Mouse (Mus musculus) forebrain, embryonic 15.5 days (tissue): ENCODE results near the gene Phactr2. TPM values are rescaled to one million over a fixed set of nuclear protein-coding genes. Genes with fewer than 3 reads are reported as not detected.

Experiments
- ATAC-seq: fragments of 200-750 bp; cut with Nextera tagmentation; replicated peaks from 2 replicates; pipeline ENCODE4 v1.8.0; 2017; ENCODE audit warnings: mild to moderate bottlenecking, moderate TSS enrichment, moderate library complexity
- H3K27ac ChIP-seq: fragments of 300-500 bp; sonication (generic); replicated peaks from 2 replicates; pipeline ENCODE4 v1.5.1; 2015; ENCODE audit warnings: mild to moderate bottlenecking, inconsistent platforms
- H3K27me3 ChIP-seq: fragments of 300-500 bp; sonication (generic); 2 replicates; pipeline ENCODE4 v1.6.1; 2015; ENCODE audit warnings: inconsistent platforms
- H3K36me3 ChIP-seq: fragments of 300-500 bp; sonication (generic); 2 replicates; pipeline ENCODE4 v1.6.1; 2015; ENCODE audit warnings: mild to moderate bottlenecking, inconsistent platforms
- H3K4me1 ChIP-seq: fragments of 300-500 bp; sonication (generic); 2 replicates; pipeline ENCODE4 v1.6.1; 2015; ENCODE audit warnings: inconsistent platforms
- H3K4me2 ChIP-seq: fragments of 300-500 bp; sonication (generic); replicated peaks from 2 replicates; pipeline ENCODE4 v1.6.1; 2015; ENCODE audit warnings: mild to moderate bottlenecking, inconsistent platforms
- H3K4me3 ChIP-seq: fragments of 300-500 bp; sonication (generic); 2 replicates; pipeline ENCODE4 v1.5.1; 2015; ENCODE audit warnings: mild to moderate bottlenecking, inconsistent platforms
- H3K9ac ChIP-seq: fragments of 300-500 bp; sonication (generic); replicated peaks from 2 replicates; pipeline ENCODE4 v1.6.1; 2015; ENCODE audit warnings: mild to moderate bottlenecking, inconsistent platforms
- H3K9me3 ChIP-seq: fragments of 300-500 bp; sonication (generic); 2 replicates; pipeline ENCODE4 v1.6.1; 2016; ENCODE audit warnings: inconsistent platforms
- WGBS: fragments of 180-500 bp; shearing (Covaris S2); methylation state at CpG from one replicate; pipeline ENCODE4 v1.1.7; 2015; ENCODE audit warnings: mixed read lengths; 5-methylcytosine and 5-hydroxymethylcytosine counted together
- polyA plus RNA-seq: library from polyadenylated mRNA; unstranded; fragments of >200 nt; fragmentation: Nextera tagmentation; extraction: Ambion mirVana; gene quantifications from 2 replicates; pipeline ENCODE4 v1.2.1, GENCODE M21; 2015

Phactr2 gene
- polyA plus RNA-seq, 1 experiment from 2014 or later = 8.4 TPM

DNA sequence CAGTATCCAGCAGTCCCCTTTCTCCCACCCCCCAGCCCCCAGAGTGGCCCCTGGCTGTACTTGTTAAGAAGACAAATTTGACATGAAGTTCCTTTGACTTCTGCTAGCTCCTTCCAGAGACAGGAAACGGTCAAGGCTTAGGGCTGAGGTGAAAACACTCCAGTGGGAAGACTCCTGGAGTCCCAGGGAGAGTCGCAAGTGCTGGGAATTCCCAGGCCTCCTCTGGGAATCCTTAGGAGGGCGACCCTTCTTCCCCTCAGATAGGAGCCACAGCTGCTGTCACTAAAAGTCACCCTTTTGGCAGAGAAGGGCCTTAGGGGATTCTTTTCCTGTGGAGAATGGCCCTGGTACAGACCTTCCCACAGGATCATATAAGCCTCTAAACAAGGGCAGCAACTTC, 230.0 kb downstream of the Phactr2 start:
- H3K4me3 ChIP-seq = no peak overlapping the region
- 71% methylated on average over 3 of the region's 3 CpGs for WGBS
- H3K4me2 ChIP-seq = no peak overlapping the region
- no peaks in the 10 kb centered on the region for H3K27me3 ChIP-seq
- no peaks in the 10 kb centered on the region for H3K9me3 ChIP-seq
- no peaks in the 10 kb centered on the region for H3K4me1 ChIP-seq
- ATAC-seq = no peak
- no peak overlapping the region for H3K27ac ChIP-seq
- no peaks in the 10 kb centered on the region for H3K36me3 ChIP-seq
- H3K9ac ChIP-seq = no peak overlapping the region

DNA sequence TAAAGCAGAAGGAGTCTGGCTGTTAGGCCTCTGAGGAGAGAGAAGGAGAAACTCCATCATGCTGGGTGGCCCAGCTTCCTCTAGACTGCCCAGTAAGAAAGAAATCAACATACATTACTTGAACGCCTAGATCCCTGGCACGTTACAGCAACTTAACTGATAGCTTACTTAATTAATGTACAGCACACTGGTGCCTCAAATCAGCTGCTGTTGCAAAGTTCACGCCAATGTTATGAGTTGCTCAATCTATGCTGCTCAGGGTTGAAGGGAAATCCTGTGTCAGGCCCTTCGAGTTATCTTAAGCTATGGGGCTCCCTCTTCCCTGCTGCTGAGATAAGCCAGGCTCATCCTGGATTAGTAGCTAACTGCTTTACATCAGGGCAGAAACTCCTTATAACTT, 233.8 kb downstream of the Phactr2 start:
- WGBS = 73% methylated on average over 4 of the region's 4 CpGs
- H3K27ac ChIP-seq = no peak overlapping the region
- ATAC-seq = no peak

DNA sequence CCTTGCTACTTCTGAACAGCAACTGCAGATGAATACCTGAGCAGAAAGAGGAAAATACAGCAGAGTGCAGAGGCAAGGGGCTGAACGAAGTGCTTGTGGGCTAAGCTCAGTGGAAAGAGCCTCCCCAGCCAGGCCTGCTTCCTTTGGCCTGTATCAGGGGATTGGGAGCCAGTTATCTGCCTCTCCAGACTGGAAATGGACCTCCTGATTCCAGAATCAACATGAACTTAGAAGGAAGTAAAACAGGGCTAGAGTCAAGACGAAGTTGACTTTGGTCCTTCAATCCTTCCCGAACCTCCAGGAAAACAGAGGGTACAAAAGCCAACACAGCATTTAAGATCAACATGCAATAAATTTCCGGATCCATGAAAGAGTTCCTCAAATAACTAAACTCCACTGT, 236.0 kb downstream of the Phactr2 start:
- WGBS = 95% methylated on average over 4 of the region's 4 CpGs

More for the DNA sequence above, 233.8 kb downstream of the Phactr2 start:
- no peaks in the 10 kb centered on the region for H3K36me3 ChIP-seq
- no peak overlapping the region for H3K9ac ChIP-seq
- no peak overlapping the region for H3K4me3 ChIP-seq
- H3K4me2 ChIP-seq = no peak overlapping the region
- H3K27me3 ChIP-seq = no peaks in the 10 kb centered on the region
- no peaks in the 10 kb centered on the region for H3K4me1 ChIP-seq
- no peaks in the 10 kb centered on the region for H3K9me3 ChIP-seq

DNA sequence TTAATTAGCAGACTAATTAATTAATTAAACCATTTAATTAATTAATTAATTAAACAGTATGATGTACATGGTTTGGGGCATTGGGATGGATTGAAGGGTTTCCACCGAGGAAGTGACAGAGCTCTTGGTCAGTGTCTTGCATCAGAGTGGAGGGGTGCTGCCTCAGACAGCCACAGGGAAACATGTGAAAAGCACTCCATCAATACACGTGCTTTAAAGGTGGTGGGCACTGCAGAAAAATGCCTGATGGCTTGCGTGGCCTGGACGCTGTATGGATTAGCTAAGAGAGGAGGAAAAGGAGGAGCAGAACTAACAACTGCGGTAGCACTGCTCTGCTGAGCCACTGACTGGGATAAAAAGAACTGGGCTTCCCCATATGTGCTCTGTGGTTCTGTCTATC, 237.3 kb downstream of the Phactr2 start:
- ATAC-seq = no peak; the same call in 1 of the 2 replicates
- Histone ChIP-seq H3K9ac (no peak overlapping the region), H3K27ac (no peak overlapping the region), H3K36me3 (no peaks in the 10 kb centered on the region), H3K4me2 (no peak overlapping the region), H3K9me3 (no peaks in the 10 kb centered on the region), H3K4me1 (no peaks in the 10 kb centered on the region), H3K27me3 (no peaks in the 10 kb centered on the region), H3K4me3 (no peak overlapping the region)
- 81% methylated on average over 5 of the region's 5 CpGs for WGBS

More for the DNA sequence above, 236.0 kb downstream of the Phactr2 start:
- no peaks in the 10 kb centered on the region for H3K4me1 ChIP-seq
- H3K27me3 ChIP-seq = no peaks in the 10 kb centered on the region
- H3K27ac ChIP-seq = no peak overlapping the region
- no peak overlapping the region for H3K4me3 ChIP-seq
- H3K4me2 ChIP-seq = no peak overlapping the region
- no peaks in the 10 kb centered on the region for H3K9me3 ChIP-seq
- no peaks in the 10 kb centered on the region for H3K36me3 ChIP-seq
- H3K9ac ChIP-seq = no peak overlapping the region
- ATAC-seq = no peak

DNA sequence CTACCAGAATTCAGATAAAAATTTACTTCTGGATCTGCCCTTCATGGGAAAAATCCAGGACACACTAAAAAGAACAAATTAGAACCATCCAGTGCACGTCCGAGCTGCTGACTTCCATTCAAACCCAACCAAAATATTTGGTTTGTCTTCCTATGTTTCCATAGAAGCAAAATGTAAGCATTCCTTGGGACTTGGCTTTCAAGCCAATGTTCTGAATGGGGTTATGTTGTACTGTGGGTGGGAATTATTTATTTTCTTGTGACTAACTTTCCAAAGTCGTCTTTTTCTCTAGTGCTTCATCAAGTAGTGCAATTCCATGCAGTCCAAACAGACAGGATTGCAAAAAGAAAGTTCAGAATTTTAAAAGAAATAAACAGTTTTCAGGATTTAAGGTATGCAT, 239.7 kb downstream of the Phactr2 start:
- H3K9ac ChIP-seq = no peak overlapping the region
- H3K4me2 ChIP-seq = no peak overlapping the region
- no peak overlapping the region for H3K4me3 ChIP-seq
- H3K27me3 ChIP-seq = no peaks in the 10 kb centered on the region
- no peaks in the 10 kb centered on the region for H3K4me1 ChIP-seq
- no peak for ATAC-seq
- no peak overlapping the region for H3K27ac ChIP-seq
- H3K9me3 ChIP-seq = no peaks in the 10 kb centered on the region
- no peaks in the 10 kb centered on the region for H3K36me3 ChIP-seq
- WGBS = 67% methylated on average over 3 of the region's 3 CpGs

DNA sequence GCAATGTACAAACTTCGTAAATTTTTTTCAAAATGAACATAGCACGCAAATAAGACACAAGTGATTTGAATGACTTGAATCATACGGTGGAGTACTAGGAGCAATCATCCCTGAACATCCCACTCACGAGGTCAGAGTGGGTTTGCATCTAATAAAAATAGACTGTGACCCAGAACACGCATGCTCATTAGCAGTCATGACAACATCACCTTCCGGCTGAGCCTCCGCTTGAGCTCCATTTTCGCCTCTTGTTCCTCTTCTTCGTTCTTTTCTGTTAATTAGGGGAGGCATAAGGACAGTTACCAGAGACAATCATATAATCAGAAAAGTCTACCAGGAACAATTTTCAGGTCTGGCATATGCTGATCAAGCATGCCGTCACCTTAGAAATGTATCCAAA, 240.3 kb downstream of the Phactr2 start:
- Histone ChIP-seq H3K4me2 (no peak overlapping the region), H3K27me3 (no peaks in the 10 kb centered on the region), H3K36me3 (no peaks in the 10 kb centered on the region), H3K4me1 (no peaks in the 10 kb centered on the region), H3K27ac (no peak overlapping the region), H3K9ac (no peak overlapping the region), H3K4me3 (no peak overlapping the region), H3K9me3 (no peaks in the 10 kb centered on the region)
- WGBS = 69% methylated on average over 10 of the region's 10 CpGs
- ATAC-seq = no peak

DNA sequence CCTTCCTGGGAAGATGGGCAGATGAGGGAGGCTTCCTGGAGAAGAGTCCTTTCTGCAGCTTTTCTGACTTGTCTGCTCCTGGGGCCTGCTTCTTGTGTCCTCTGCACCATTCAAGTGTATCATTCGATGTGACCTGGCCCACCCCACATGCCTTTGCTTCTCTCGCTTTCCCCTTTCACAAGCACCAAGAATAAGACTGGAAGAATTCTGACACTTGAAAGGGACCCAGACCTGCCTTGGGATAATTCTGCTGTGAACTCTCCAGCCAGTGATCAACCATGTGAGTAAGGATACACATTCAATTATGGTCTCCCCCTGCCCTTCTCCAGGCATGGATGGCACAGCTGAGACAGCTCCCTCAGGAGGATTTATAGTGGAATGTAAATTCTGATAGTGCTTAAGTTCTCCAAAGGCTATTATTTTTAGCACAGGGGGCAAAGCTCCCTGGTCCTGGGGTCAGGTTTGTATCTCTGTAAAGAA, 241.0 kb downstream of the Phactr2 start:
- Histone ChIP-seq H3K27ac (no peak overlapping the region), H3K36me3 (no peaks in the 10 kb centered on the region), H3K4me3 (no peak overlapping the region), H3K4me2 (no peak overlapping the region), H3K27me3 (no peaks in the 10 kb centered on the region), H3K9ac (no peak overlapping the region), H3K9me3 (no peaks in the 10 kb centered on the region), H3K4me1 (no peaks in the 10 kb centered on the region)
- WGBS = 48% methylated on average over 2 of the region's 2 CpGs
- ATAC-seq = no peak

DNA sequence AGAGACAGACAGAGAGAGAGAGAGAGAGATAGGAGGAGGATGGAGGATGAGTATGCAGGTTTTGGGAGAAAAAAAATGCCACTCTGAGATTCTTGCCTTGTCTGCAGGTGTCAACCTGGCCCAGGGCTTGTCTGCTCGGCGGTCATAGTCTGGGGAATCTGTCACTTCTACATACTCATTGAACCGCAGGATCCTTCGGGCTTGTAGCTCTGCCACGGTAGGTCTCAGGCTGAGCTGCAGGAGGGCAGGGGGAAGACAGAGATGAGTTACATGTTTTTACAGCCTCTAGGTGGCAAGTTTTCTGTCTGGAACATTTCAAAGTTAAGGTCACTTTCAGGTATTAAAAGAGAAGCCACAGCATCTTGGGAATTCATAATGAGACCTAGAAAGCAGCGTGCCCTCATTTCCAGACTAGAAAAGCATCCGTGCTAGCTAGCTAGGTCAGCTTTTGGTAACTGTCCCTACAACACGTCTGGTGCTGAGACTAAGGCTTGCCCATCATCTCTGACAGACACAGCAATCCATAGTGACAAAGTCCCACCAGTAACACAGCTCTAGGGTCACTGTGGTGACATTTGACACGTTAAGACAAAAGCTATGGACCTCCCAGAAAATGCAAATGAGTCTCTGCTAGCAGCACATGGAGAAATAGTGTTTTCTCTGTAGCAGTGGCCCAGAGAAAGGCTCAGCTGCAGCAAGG, 241.6 kb downstream of the Phactr2 start:
- no peaks in the 10 kb centered on the region for H3K36me3 ChIP-seq
- no peaks in the 10 kb centered on the region for H3K4me1 ChIP-seq
- H3K27me3 ChIP-seq = no peaks in the 10 kb centered on the region
- no peak overlapping the region for H3K27ac ChIP-seq
- WGBS = 58% methylated on average over 9 of the region's 9 CpGs
- no peak for ATAC-seq
- H3K4me3 ChIP-seq = no peak overlapping the region
- H3K9me3 ChIP-seq = no peaks in the 10 kb centered on the region
- no peak overlapping the region for H3K9ac ChIP-seq
- no peak overlapping the region for H3K4me2 ChIP-seq

DNA sequence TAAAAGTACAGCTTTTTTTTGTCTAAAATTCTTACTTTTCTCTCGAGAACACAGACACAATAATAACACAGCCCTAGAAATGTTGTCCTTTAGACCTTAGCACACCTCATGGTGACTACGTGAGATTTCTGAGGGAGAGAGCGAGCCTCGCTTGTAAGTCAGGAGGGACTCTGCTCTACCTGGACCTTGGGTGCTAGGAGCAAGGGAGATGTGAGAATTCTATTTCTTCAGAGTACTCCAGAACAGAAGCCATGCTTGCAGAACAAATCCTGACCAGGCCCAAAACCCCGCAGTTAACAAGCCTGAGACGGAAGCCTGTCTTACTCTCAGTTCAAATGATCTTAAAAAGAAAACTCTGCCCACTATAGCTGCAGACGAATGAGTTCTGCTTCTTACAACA, 243.5 kb downstream of the Phactr2 start:
- Histone ChIP-seq H3K4me1 (no peaks in the 10 kb centered on the region), H3K36me3 (no peaks in the 10 kb centered on the region), H3K27ac (no peak overlapping the region), H3K27me3 (no peaks in the 10 kb centered on the region), H3K4me2 (no peak overlapping the region), H3K9me3 (no peaks in the 10 kb centered on the region), H3K9ac (no peak overlapping the region), H3K4me3 (no peak overlapping the region)
- WGBS = 89% methylated on average over 7 of the region's 7 CpGs
- no peak for ATAC-seq

DNA sequence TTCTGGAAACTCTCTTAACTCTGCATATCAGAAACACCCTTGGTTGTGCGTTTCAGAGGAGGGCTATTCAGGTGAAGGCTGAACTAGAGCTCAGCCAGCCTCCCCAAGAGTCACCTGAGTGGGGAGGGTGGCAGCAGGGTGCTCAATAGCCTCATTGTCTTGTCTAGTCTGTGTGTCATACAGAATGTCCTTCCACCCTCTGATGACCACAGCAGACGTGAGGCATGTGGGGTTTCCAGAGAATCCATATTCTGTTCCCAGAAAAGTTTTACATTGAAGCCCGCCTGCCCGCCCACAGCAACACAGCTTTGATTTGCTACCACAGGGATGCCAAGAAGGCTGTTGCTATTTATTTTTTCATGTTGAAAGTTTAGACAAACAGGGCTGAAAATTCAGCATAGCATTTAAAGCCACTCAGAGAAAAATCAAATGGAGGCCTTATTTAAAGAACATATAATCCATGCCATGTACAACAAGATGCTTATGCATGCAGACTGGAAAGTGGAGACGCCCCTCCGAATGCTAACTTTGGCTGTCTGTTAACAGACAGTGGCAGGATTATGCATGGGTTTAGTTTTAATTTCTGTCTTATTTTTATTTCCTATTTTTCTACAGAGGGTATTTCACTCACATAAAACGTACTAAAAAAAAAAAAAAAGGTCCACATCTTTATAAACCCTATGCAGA, 248.7 kb downstream of the Phactr2 start:
- 85% methylated on average over 7 of the region's 7 CpGs for WGBS

DNA sequence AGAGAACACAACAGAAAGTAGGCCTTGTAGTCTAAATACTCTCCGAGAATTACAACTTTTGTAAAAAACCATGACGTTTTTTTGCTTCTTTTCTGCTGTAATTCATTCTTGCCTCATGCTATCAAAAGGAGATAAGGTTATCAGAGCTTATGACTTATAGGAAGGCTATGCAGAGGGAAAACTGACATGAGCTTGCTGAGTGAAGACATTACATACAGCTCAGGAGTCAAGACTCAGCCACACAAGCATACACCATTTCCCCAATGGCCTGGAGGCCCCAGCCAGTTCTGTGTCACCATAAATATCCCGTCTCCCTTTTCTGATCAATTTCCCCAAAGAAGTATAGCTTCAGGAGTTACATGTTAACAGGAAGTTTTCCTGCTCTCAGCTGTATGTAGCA, 252.1 kb downstream of the Phactr2 start:
- 91% methylated on average over 3 of the region's 3 CpGs for WGBS
- no peaks in the 10 kb centered on the region for H3K9me3 ChIP-seq
- no peak for ATAC-seq

More for the DNA sequence above, 248.7 kb downstream of the Phactr2 start:
- Histone ChIP-seq H3K27ac (no peak overlapping the region), H3K4me2 (no peak overlapping the region), H3K9ac (no peak overlapping the region), H3K27me3 (no peaks in the 10 kb centered on the region), H3K4me1 (no peaks in the 10 kb centered on the region), H3K4me3 (no peak overlapping the region), H3K9me3 (no peaks in the 10 kb centered on the region), H3K36me3 (no peaks in the 10 kb centered on the region)
- ATAC-seq = no peak

DNA sequence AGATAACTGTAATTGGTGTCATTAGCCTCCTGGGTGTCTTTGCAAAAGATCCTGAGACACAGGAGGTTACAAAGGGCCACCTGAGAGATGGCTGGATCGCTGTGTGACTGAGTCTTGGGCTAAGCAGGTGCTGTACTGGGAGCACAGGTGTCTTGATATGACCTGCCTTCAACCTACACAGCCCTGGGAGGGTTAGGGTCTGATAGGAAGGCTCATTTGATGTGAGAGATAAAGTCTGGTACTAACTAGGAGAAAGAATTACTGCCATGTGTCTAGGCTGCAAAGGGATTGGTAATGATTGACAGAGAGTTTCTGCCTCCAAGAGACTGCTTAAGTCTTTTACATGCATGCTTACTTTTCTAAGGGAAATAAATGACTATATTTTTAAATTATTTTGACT, 254.2 kb downstream of the Phactr2 start:
- ATAC-seq = no peak

More for the DNA sequence above, 252.1 kb downstream of the Phactr2 start:
- Histone ChIP-seq H3K4me2 (no peak overlapping the region), H3K9ac (no peak overlapping the region), H3K4me1 (no peaks in the 10 kb centered on the region), H3K27ac (no peak overlapping the region), H3K36me3 (no peaks in the 10 kb centered on the region), H3K4me3 (no peak overlapping the region), H3K27me3 (no peaks in the 10 kb centered on the region)

More for the DNA sequence above, 254.2 kb downstream of the Phactr2 start:
- Histone ChIP-seq H3K4me2 (no peak overlapping the region), H3K36me3 (no peaks in the 10 kb centered on the region), H3K9ac (no peak overlapping the region), H3K4me1 (no peaks in the 10 kb centered on the region), H3K4me3 (no peak overlapping the region), H3K27me3 (no peaks in the 10 kb centered on the region), H3K27ac (no peak overlapping the region), H3K9me3 (no peaks in the 10 kb centered on the region)
- WGBS = 75% methylated on average over 1 of the region's 1 CpGs
